Mouse (Mus musculus): ENCODE measurements around the gene Dph5. TPM values are rescaled to one million over a fixed set of nuclear protein-coding genes. Genes with fewer than 3 reads are reported as not detected.
"Not testable (repeated sequence)": the region's sequence is repeated elsewhere in the genome, so short reads cannot be mapped to it uniquely, and the experiment has no call there.

Dph5 gene
- total and polyA plus RNA-seq, 2 experiments, result 3.8 to 9.3 TPM

DNA sequence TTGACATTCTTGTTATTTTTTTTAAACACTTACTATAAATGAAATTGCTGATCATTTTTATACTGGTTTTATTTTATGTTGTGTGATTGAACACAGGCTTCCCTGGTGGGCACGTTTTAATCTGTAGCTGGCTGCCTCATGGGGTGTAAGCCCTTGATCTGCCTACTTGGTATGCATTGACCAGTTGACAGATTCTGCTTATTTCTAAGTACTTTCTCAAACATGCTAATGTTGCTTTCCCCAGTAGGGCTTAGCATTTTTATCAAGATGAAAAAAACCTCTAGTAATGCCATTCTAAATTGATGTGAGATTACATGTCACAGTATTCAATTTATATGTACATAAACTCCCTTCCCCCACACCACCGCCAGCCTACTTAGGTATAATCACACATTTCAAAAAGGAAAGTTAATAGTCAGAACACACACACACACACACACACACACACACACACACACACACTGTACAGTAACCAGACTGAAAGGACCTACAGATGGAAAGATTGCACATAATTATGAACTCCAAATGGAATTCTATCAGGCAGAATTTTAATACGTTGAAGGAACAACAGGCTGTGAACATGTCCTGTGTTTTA lies 10.8 kb downstream of the Dph5 start:
- Histone ChIP-seq H3K27ac (replicated peaks; ENCODE audit: insufficient read depth, low read depth, low read length) (no peak overlapping the region), H3K27me3 (ENCODE audit: control insufficient read depth, insufficient read depth, low read length) (no peaks in the 10 kb centered on the region), H3K9ac (ENCODE audit: low read depth, low read length) (no peak overlapping the region), H3K36me3 (ENCODE audit: control insufficient read depth, insufficient read depth, low read length) (peaks cover 30% of the 10 kb centered on the region), H3K4me1 (ENCODE audit: control insufficient read depth, insufficient read depth, low read length) (no peaks in the 10 kb centered on the region), H3K4me3 (ENCODE audit: insufficient read depth, low read depth, low read length) (no peak overlapping the region), H3K79me2 (ENCODE audit: control insufficient read depth, insufficient read depth, low read length) (no peaks in the 10 kb centered on the region)
- 98% methylated on average over 3 of the region's 3 CpGs for WGBS
- no peak for DNase-seq (ENCODE audit: extremely low read depth, low read depth, low spot score)
- TF ChIP-seq CTCF (IDR thresholded peaks at IDR 0.05; ENCODE audit: low read depth, low read length), result no peak
- TF ChIP-seq POLR2A (IDR thresholded peaks at IDR 0.05; ENCODE audit: extremely low read depth, insufficient read depth, low read length), result no peak

GRCm38 (mm10) chr3:115902301-115902956 lies 14.8 kb downstream of the Dph5 start:
- TF ChIP-seq POLR2A (IDR thresholded peaks at IDR 0.05; ENCODE audit: extremely low read depth, insufficient read depth, low read length) (no peak), CTCF (IDR thresholded peaks at IDR 0.05; ENCODE audit: low read depth, low read length) (no peak)
- no peak overlapping the region for H3K9ac ChIP-seq (ENCODE audit: low read depth, low read length)
- no peak overlapping the region for H3K4me3 ChIP-seq (ENCODE audit: insufficient read depth, low read depth, low read length)
- DNase-seq (ENCODE audit: extremely low read depth, low read depth, low spot score), result no peak
- no peaks in the 10 kb centered on the region for H3K4me1 ChIP-seq (ENCODE audit: control insufficient read depth, insufficient read depth, low read length)
- no peak overlapping the region for H3K27ac ChIP-seq (replicated peaks; ENCODE audit: insufficient read depth, low read depth, low read length)
- peaks cover 42% of the 10 kb centered on the region for H3K36me3 ChIP-seq (ENCODE audit: control insufficient read depth, insufficient read depth, low read length)
- WGBS, result 89% methylated on average over 9 of the region's 9 CpGs
- no peaks in the 10 kb centered on the region for H3K79me2 ChIP-seq (ENCODE audit: control insufficient read depth, insufficient read depth, low read length)
- no peaks in the 10 kb centered on the region for H3K27me3 ChIP-seq (ENCODE audit: control insufficient read depth, insufficient read depth, low read length)

GRCm38 (mm10) chr3:115905067-115905466 lies 17.4 kb downstream of the Dph5 start:
- no peak for DNase-seq (ENCODE audit: extremely low read depth, low read depth, low spot score)
- Histone ChIP-seq H3K9ac (ENCODE audit: low read depth, low read length) (no peak overlapping the region), H3K27ac (replicated peaks; ENCODE audit: insufficient read depth, low read depth, low read length) (no peak overlapping the region), H3K79me2 (ENCODE audit: control insufficient read depth, insufficient read depth, low read length) (no peaks in the 10 kb centered on the region), H3K27me3 (ENCODE audit: control insufficient read depth, insufficient read depth, low read length) (no peaks in the 10 kb centered on the region), H3K36me3 (ENCODE audit: control insufficient read depth, insufficient read depth, low read length) (peaks cover 36% of the 10 kb centered on the region), H3K4me3 (ENCODE audit: insufficient read depth, low read depth, low read length) (no peak overlapping the region), H3K4me1 (ENCODE audit: control insufficient read depth, insufficient read depth, low read length) (no peaks in the 10 kb centered on the region)
- 97% methylated on average over 3 of the region's 3 CpGs for WGBS
- no peak for TF ChIP-seq POLR2A (IDR thresholded peaks at IDR 0.05; ENCODE audit: extremely low read depth, insufficient read depth, low read length)
- TF ChIP-seq CTCF (IDR thresholded peaks at IDR 0.05; ENCODE audit: low read depth, low read length), result no peak

DNA sequence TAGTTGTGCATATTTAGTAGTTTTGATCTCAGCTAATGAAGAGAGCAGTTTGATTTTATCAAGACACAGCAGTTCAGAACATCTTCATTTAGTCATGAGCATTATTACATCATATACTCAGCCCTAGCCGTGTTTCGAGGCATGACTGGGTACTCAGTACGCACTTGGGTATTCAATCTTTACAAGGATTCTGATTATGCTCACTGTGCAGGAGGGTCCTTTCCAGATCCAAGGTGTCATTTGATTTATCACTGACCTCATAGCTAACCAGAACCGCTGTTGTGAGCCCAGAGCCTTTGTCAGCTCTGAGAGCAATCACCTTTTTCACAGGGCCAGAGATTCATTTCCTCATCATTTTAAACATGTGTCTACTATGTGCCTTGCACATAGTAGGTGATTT lies 17.9 kb downstream of the Dph5 start:
- WGBS, result 96% methylated on average over 4 of the region's 4 CpGs
- TF ChIP-seq POLR2A (IDR thresholded peaks at IDR 0.05; ENCODE audit: extremely low read depth, insufficient read depth, low read length), result no peak
- TF ChIP-seq CTCF (IDR thresholded peaks at IDR 0.05; ENCODE audit: low read depth, low read length), result no peak
- no peak overlapping the region for H3K27ac ChIP-seq (replicated peaks; ENCODE audit: insufficient read depth, low read depth, low read length)
- no peak for DNase-seq (ENCODE audit: extremely low read depth, low read depth, low spot score)
- H3K4me3 ChIP-seq (ENCODE audit: insufficient read depth, low read depth, low read length), result no peak overlapping the region
- no peaks in the 10 kb centered on the region for H3K27me3 ChIP-seq (ENCODE audit: control insufficient read depth, insufficient read depth, low read length)
- H3K79me2 ChIP-seq (ENCODE audit: control insufficient read depth, insufficient read depth, low read length), result no peaks in the 10 kb centered on the region
- H3K36me3 ChIP-seq (ENCODE audit: control insufficient read depth, insufficient read depth, low read length), result peaks cover 32% of the 10 kb centered on the region
- H3K9ac ChIP-seq (ENCODE audit: low read depth, low read length), result no peak overlapping the region
- no peaks in the 10 kb centered on the region for H3K4me1 ChIP-seq (ENCODE audit: control insufficient read depth, insufficient read depth, low read length)

- H3K79me2 ChIP-seq (ENCODE audit: control insufficient read depth, insufficient read depth, low read length); H3K27ac ChIP-seq (replicated peaks; ENCODE audit: insufficient read depth, low read depth, low read length); DNase-seq (ENCODE audit: extremely low read depth, low read depth, low spot score); H3K27me3 ChIP-seq (ENCODE audit: control insufficient read depth, insufficient read depth, low read length); H3K4me3 ChIP-seq (ENCODE audit: insufficient read depth, low read depth, low read length); H3K4me1 ChIP-seq (ENCODE audit: control insufficient read depth, insufficient read depth, low read length); H3K9ac ChIP-seq (ENCODE audit: low read depth, low read length): not testable (repeated sequence)
- WGBS, result 96% methylated on average over 11 of the region's 11 CpGs
- H3K36me3 ChIP-seq (ENCODE audit: control insufficient read depth, insufficient read depth, low read length), result peaks cover 21% of the 10 kb centered on the region
Measured at GRCm38 (mm10) chr3:115907406-115907805, 19.8 kb downstream of the Dph5 start.
